9 mouse cellular contexts compared by ENCODE assay signal in the genomic region with DNA sequence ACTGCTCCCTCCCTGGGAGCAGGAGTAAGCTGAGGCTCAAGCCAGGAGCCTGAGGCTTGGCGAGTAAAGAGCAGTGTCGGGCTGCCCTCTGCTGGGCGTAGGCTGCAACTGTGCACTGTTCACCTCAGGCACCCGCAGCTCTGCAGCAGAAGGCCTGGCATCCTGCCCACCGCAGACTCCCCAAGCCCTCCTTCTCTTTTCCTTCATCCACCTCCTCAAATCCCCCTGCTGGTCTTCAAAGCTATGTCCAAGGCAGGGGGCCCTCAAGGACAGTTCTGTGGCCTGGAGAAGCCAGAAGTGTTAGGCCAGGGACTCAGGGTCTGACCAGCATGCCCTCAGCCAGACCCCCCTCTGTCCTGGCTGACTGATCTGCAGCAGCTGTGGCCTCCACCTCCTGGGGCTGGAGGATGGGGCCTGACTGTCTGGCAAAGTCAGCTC. TPM values are rescaled to one million over a fixed set of nuclear protein-coding genes. Genes with fewer than 3 reads are reported as not detected.
DNase-seq lines count a peak whose midpoint lies in the region; ATAC-seq and TF ChIP-seq lines count a peak whose summit lies in the region.
"Had no signal": no experiment of that assay in that cellular context is flagged by ENCODE, and none has a peak within 500 bp of the region (broad histone marks: within the 10 kb centered on the region; RNA-seq: fewer than 3 reads in every experiment).

No protein-coding gene starts in this region.

- H3K27me3 ChIP-seq in lung, postnatal 0 days (replicated peaks; ENCODE audit: insufficient read depth, low read length): no peaks in the 10 kb centered on the region

- no peak overlapping the region for H3K27ac ChIP-seq in lung, postnatal 0 days (ENCODE audit: low read length)

- H3K36me3 ChIP-seq in lung, postnatal 0 days (ENCODE audit: insufficient read depth, low read length): peaks cover 33% of the 10 kb centered on the region

- ATAC-seq in frontal cortex, adult (ENCODE audit: low TSS enrichment): 0 out of 2 replicates have a peak, but pooled peaks have one; percentile 22
- ATAC-seq in hematopoietic stem cell, adult 5-6 weeks (replicated peaks in 1 of 2; ENCODE audit: insufficient read depth in 1 of 2, low FRiP score in 2 of 2, low TSS enrichment in 1 of 2, low read depth in 1 of 2, poor library complexity in 2 of 2, severe bottlenecking in 2 of 2): peak; percentile 80 to 89
- ATAC-seq in lung, postnatal 0 days: peak; percentile 82

- no peak for TF ChIP-seq EP300 in lung, postnatal 0 days (IDR thresholded peaks at IDR 0.05)

- no peaks in the 10 kb centered on the region for H3K9me3 ChIP-seq in lung, postnatal 0 days (ENCODE audit: low read length)
- H3K9me3 ChIP-seq: megakaryocyte, embryonic 14.5 days had no signal

- TF ChIP-seq CTCF in lung, postnatal 0 days (IDR thresholded peaks at IDR 0.05): peak; percentile 97

- DNase-seq in MEL-GATA-1-ER (ENCODE audit: extremely low read depth, low read depth): peak; percentile 17
- DNase-seq in cerebellum, adult 9-10 months: peak; percentile 93
- DNase-seq in layer of hippocampus, postnatal 10 days (ENCODE audit: low spot score in 2 of 2): peak; percentile 94 to 95
- peak; percentile 87 for DNase-seq in lung, postnatal 0 days (ENCODE audit: low spot score)
- DNase-seq in ovary, postnatal 14 days (ENCODE audit: low spot score): peak; percentile 88
- peak; percentile 91 for DNase-seq in thymus, postnatal 14 days

- no peak overlapping the region for H3K4me2 ChIP-seq in lung, postnatal 0 days (replicated peaks; ENCODE audit: low read depth, low read length)

- no peaks in the 10 kb centered on the region for H3K4me1 ChIP-seq in lung, postnatal 0 days (ENCODE audit: insufficient read depth, low read depth, low read length)

- H3K4me3 ChIP-seq in lung, postnatal 0 days (ENCODE audit: low read depth, low read length): no peak overlapping the region
- H3K4me3 ChIP-seq: megakaryocyte, embryonic 14.5 days had no signal

- WGBS in lung, postnatal 0 days: 4% methylated on average over 5 of the region's 5 CpGs

- H3K9ac ChIP-seq in lung, postnatal 0 days (replicated peaks; ENCODE audit: low read depth): no peak overlapping the region

RNA-seq across cellular contexts. Expression of gene Tmem222, which starts 20.2 kb away (rescaled TPM):
- 11.6 and 21.5 TPM in 2 replicates for total RNA-seq in hematopoietic stem cell, adult 5-6 weeks (2017)
- total RNA-seq in layer of hippocampus, postnatal 10 days (2021): 10 to 100 TPM; 74.9 to 80.1 TPM
- polyA plus RNA-seq in lung, postnatal 0 days (2015; fragmentation: Nextera tagmentation; extraction: Ambion mirVana): 47.2 and 58.1 TPM in 2 replicates

RNA-seq across cellular contexts. Expression of gene Sytl1, which starts 34.9 kb away (rescaled TPM):
- total RNA-seq in hematopoietic stem cell, adult 5-6 weeks (2017): 7.2 and 20.1 TPM in 2 replicates
- under 1 TPM; 0.51 to 0.53 TPM for total RNA-seq in layer of hippocampus, postnatal 10 days (2021)
- 3.1 and 3.3 TPM in 2 replicates for polyA plus RNA-seq in lung, postnatal 0 days (2015; fragmentation: Nextera tagmentation; extraction: Ambion mirVana)

RNA-seq across cellular contexts. Expression of gene Wdtc1, which starts 55.5 kb away (rescaled TPM):
- total RNA-seq in hematopoietic stem cell, adult 5-6 weeks (2017): 11.3 and 13.7 TPM in 2 replicates
- total RNA-seq in layer of hippocampus, postnatal 10 days (2021): 10 to 100 TPM; 60.5 to 68.6 TPM
- 9.2 and 9.9 TPM in 2 replicates for polyA plus RNA-seq in lung, postnatal 0 days (2015; fragmentation: Nextera tagmentation; extraction: Ambion mirVana)

RNA-seq across cellular contexts. Expression of gene Map3k6, which starts 57.2 kb away (rescaled TPM):
- total RNA-seq in hematopoietic stem cell, adult 5-6 weeks (2017): 1.8 and 3.5 TPM in 2 replicates
- total RNA-seq in layer of hippocampus, postnatal 10 days (2021): 1 to 10 TPM; 4.6 to 5.7 TPM
- polyA plus RNA-seq in lung, postnatal 0 days (2015; fragmentation: Nextera tagmentation; extraction: Ambion mirVana): 7.8 and 18.7 TPM in 2 replicates

Comparison
In these comparisons a context has a peak if more than half of its experiments do, and no peak if none do; other contexts are left out.
1. DNase-seq: peak in every context shown above with its lines; median percentile 94 in layer of hippocampus, postnatal 10 days; 93 in cerebellum, adult 9-10 months; 91 in thymus, postnatal 14 days; 88 in ovary, postnatal 14 days; 87 in lung, postnatal 0 days; 17 in MEL-GATA-1-ER.
2. ATAC-seq: peak in every context shown above with its lines; median percentile 84 in hematopoietic stem cell, adult 5-6 weeks; 82 in lung, postnatal 0 days; 22 in frontal cortex, adult.